Mouse (Mus musculus) forebrain, embryonic 14.5 days (tissue): ENCODE results near the gene Degs2. TPM values are rescaled to one million over a fixed set of nuclear protein-coding genes. Genes with fewer than 3 reads are reported as not detected.

ENCODE experiments used
- ATAC-seq: fragments of 200-750 bp; cut with Nextera tagmentation; 2 replicates; pipeline ENCODE4 v1.8.0; 2017; ENCODE audit warnings: mild to moderate bottlenecking, moderate library complexity
- DNase-seq: peaks from one replicate; pipeline ENCODE4 v3.0.0-alpha.2; 2015; ENCODE audit warnings: low spot score
- H3K27ac ChIP-seq: fragments of 300-500 bp; sonication (generic); 2 replicates; pipeline ENCODE4 v1.5.1; 2014; ENCODE audit warnings: low read depth, mild to moderate bottlenecking, control low read depth, low read length, moderate library complexity
- H3K27me3 ChIP-seq: fragments of 300-500 bp; sonication (generic); replicated peaks from 2 replicates; pipeline ENCODE4 v1.6.1; 2014; ENCODE audit warnings: low read length, control low read depth, mixed read lengths; ENCODE audit not compliant: control insufficient read depth, insufficient read depth
- H3K36me3 ChIP-seq: fragments of 300-500 bp; sonication (generic); 2 replicates; pipeline ENCODE4 v1.6.1; 2014; ENCODE audit warnings: low read length, control low read depth; ENCODE audit not compliant: control insufficient read depth, insufficient read depth
- H3K4me1 ChIP-seq: fragments of 300-500 bp; sonication (generic); 2 replicates; pipeline ENCODE4 v1.6.1; 2014; ENCODE audit warnings: antibody characterized with exemption, low read length, control low read depth; ENCODE audit not compliant: control insufficient read depth, insufficient read depth
- H3K4me2 ChIP-seq: fragments of 300-500 bp; sonication (generic); 2 replicates; pipeline ENCODE4 v1.6.1; 2014; ENCODE audit warnings: mild to moderate bottlenecking, control low read depth, low read length
- H3K4me3 ChIP-seq: fragments of 300-500 bp; sonication (generic); 2 replicates; pipeline ENCODE4 v1.5.1; 2014; ENCODE audit warnings: low read depth, low read length, control low read depth
- H3K9ac ChIP-seq: fragments of 300-500 bp; sonication (generic); 2 replicates; pipeline ENCODE4 v1.6.1; 2014; ENCODE audit warnings: mild to moderate bottlenecking, low read length, control low read depth, moderate library complexity
- H3K9me3 ChIP-seq: fragments of 300-500 bp; sonication (generic); replicated peaks from 2 replicates; pipeline ENCODE4 v1.6.1; 2016; ENCODE audit warnings: low read length, control low read depth, mixed read lengths; ENCODE audit not compliant: control insufficient read depth
- WGBS: fragments of 180-500 bp; shearing (Covaris S2); extraction: QIAGEN DNeasy Blood & Tissue Kit; methylation state at CpG from one replicate; pipeline ENCODE4 v1.1.7; 2014; 5-methylcytosine and 5-hydroxymethylcytosine counted together
- polyA plus RNA-seq: library from polyadenylated mRNA; unstranded; fragments of >200 nt; fragmentation: Nextera tagmentation; extraction: Ambion mirVana; gene quantifications from 2 replicates; pipeline ENCODE4 v1.2.1, GENCODE M21; 2014

The Degs2 gene
- polyA plus RNA-seq, 1 experiment from 2014 or later: 1.1 TPM

DNA sequence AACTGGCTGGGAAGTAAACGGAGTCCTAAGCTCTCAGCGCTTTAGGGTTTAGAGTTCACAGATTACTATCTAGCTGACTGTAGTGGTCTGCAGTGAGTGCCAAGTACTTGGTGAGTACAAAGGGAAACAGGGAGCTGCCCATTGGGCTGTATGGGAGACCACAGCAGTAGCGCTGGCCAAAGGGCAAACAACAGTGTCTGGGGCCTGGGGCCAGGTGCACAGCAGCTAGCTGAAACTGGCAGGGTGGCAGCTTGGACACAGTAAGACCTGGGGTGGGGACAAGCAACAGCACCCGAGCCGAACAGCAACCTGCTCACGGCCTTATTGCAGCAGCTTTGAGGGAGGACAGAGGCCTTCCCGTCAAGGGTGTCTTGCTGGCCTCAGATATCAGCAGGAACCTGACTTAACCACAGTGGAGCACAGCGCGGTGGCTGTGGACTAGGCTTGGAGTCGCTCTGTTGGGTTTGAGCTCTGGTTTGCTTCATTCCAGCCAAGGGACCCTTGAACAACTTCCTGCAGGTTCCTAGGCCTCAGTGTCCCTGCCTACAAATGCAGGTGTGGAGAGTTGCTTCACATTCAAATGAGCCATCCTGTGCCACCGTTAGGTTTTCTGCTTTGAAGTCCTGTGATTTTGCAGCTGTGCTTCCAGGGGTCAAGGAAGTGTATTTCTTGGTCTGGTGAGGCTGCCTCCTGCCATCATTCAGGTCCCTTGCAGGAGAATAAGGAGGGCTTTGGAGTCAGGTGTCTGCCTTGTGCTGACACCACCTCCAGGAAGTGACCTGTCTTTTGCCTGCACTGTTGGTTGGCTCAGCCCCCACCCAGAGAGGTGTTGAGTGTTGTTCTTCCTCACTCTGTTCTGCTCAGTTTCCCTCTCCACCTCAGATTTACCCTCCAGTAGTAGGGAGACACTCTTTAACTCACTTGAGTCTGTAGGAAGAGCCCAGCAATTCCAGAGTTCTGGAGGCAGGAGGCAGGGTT is 48.5 kb downstream of the Degs2 start:
- no peak overlapping the region for H3K9ac ChIP-seq
- no peak overlapping the region for H3K4me2 ChIP-seq
- H3K27me3 ChIP-seq: no peaks in the 10 kb centered on the region
- H3K36me3 ChIP-seq: peaks cover 75% of the 10 kb centered on the region
- H3K4me3 ChIP-seq: no peak overlapping the region
- ATAC-seq (no peak), DNase-seq (no peak)
- WGBS: 94% methylated on average over 11 of the region's 11 CpGs
- no peaks in the 10 kb centered on the region for H3K4me1 ChIP-seq
- no peaks in the 10 kb centered on the region for H3K9me3 ChIP-seq
- H3K27ac ChIP-seq: no peak overlapping the region

DNA sequence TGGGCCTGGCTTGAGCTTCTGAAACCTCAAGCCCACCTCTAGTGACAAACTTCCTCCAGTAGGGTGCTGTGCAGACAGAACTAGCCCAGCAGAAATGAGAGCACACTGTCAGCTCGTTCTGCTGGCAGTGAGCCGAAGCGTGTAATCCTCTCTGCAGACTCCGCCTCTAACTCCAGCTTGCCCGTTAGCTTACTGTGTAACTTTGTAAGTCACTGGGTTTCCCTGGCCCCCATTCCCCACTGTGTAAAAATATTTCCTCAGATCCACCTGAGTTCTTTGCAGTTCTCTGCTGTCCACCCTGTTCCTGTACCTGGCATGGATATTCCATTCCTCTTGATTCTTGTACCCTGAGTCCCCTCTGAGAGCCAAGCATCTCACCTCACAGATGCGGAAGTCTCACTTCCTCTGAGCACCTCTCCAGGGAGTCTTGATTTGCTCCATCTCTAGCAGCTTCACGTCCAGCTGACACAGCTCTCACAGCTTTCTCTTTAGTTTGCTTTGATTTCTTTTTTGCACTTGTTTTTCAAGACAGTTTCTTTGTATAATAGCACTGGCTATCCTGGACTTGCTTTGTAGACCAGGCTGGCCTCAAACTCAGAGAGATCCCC is 51.0 kb downstream of the Degs2 start:
- H3K9ac ChIP-seq: no peak overlapping the region
- H3K4me3 ChIP-seq: no peak overlapping the region
- ATAC-seq (no peak), DNase-seq (peak; percentile 46)
- no peak overlapping the region for H3K27ac ChIP-seq
- no peaks in the 10 kb centered on the region for H3K9me3 ChIP-seq
- no peaks in the 10 kb centered on the region for H3K27me3 ChIP-seq
- WGBS: 56% methylated on average over 7 of the region's 7 CpGs
- H3K36me3 ChIP-seq: peaks cover 72% of the 10 kb centered on the region
- H3K4me2 ChIP-seq: no peak overlapping the region
- no peaks in the 10 kb centered on the region for H3K4me1 ChIP-seq

DNA sequence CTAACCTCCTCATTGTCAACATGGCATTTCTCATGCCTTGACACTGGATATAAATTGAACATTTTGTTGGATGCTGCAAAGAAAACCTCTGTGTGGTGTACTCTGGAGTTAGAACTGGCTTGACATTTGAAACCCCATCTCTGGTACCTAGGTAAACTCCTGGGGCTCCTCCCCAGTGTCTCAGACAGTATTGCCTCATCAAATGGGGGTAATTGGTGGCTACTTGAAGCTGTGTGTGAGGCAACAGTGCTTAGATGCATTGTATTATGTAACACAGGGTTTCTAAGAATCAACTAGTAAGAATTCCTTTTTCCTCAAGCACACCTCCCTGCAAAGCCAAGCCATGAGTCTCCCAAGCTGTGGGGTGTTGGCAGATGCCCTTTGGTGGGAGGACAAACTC is 54.3 kb downstream of the Degs2 start:
- no peak for DNase-seq
- H3K9me3 ChIP-seq: no peaks in the 10 kb centered on the region
- no peak overlapping the region for H3K4me2 ChIP-seq
- no peak overlapping the region for H3K4me3 ChIP-seq
- no peaks in the 10 kb centered on the region for H3K27me3 ChIP-seq
- peaks cover 46% of the 10 kb centered on the region for H3K36me3 ChIP-seq
- no peaks in the 10 kb centered on the region for H3K4me1 ChIP-seq
- H3K27ac ChIP-seq: no peak overlapping the region
- ATAC-seq: no peak
- H3K9ac ChIP-seq: no peak overlapping the region

DNA sequence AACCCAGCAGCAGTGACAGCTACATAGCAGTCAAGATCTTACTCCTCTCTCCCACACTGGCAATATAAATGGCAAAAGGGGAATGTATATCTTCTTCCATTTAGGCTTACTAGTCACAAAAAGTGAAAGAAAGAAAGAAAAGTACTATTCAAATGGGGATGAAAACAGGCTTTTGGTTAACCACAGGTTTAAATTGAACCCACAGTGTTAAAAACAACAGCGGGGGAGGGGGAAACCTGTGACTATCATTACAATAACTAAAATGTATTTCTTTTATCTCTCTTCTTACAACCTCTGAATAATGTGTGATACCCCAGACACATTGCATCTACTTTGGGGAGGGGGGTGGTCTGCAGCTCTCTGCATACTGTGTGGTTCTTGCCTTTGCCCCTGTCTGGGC is 55.9 kb downstream of the Degs2 start:
- no peak overlapping the region for H3K4me2 ChIP-seq
- H3K36me3 ChIP-seq: peaks cover 30% of the 10 kb centered on the region
- no peak overlapping the region for H3K9ac ChIP-seq
- no peaks in the 10 kb centered on the region for H3K27me3 ChIP-seq
- H3K4me1 ChIP-seq: no peaks in the 10 kb centered on the region
- 97% methylated on average over 1 of the region's 1 CpGs for WGBS
- H3K27ac ChIP-seq: no peak overlapping the region
- DNase-seq (no peak), ATAC-seq (no peak)
- no peak overlapping the region for H3K4me3 ChIP-seq
- no peaks in the 10 kb centered on the region for H3K9me3 ChIP-seq

DNA sequence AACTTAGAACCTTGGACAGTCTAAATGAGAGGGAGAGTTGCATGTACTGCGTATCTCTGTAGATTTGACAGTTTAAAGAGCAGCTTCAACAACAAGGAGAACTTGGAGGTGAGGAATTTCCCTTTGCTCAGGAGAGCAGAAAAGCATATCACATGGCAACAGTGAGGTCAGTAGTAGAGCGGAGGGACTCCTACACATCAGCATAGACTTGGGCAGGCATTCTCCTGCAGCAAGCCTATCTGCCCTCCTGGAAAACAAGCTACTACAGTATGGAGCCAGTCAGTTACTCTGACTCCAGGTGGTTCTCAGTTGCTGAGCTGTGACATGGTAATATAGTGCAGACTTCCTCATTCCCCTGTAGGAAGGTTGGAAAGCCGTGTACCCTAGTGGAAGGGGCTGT is 60.1 kb downstream of the Degs2 start:
- H3K4me3 ChIP-seq: no peak overlapping the region
- no peaks in the 10 kb centered on the region for H3K9me3 ChIP-seq
- H3K4me2 ChIP-seq: no peak overlapping the region
- ATAC-seq: no peak
- no peak for DNase-seq
- no peaks in the 10 kb centered on the region for H3K4me1 ChIP-seq
- H3K27me3 ChIP-seq: no peaks in the 10 kb centered on the region
- WGBS: 93% methylated on average over 3 of the region's 3 CpGs
- H3K27ac ChIP-seq: no peak overlapping the region
- H3K36me3 ChIP-seq: 0 out of 2 replicates have a peak, but pooled peaks cover 4% of the 10 kb centered on the region
- H3K9ac ChIP-seq: no peak overlapping the region

DNA sequence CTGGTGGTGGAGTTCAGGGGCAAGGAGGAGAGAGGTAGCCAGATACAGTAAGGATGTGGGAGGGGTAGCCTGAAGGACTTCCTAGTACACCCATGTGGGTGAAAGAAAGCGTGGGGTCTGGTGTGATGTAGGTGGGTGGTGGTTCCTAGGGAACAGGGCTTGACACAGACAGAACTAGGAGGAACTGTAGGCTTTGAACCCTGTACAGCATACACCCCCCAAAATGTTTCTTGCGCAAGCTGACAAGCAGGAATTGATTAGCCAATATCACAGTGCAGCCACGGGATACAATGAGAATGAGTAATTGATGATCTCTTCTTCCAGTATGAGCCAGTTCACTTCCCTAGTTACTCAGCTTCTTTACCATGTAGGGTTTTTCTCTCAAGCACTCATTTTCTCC is 63.0 kb downstream of the Degs2 start:
- H3K4me3 ChIP-seq: no peak overlapping the region
- 95% methylated on average over 3 of the region's 3 CpGs for WGBS
- H3K9me3 ChIP-seq: no peaks in the 10 kb centered on the region

DNA sequence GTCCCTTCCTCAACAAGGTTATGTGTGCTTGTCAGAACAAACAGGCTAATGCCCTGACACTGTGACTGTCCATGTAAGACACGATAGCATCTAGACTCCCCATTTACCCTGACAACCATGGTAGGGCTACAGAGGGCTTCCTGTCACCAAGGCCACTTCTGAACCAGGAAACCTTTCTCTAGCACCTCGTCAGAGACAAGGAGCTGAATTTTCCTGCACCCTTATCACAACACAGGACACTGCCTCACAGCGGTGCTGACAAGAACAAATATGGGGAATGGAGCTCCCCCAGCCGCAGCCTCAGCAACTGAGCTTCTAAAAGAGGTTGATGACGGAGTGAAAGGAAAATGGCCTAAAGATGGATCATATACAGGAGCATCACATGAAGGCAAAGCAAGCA is 64.7 kb downstream of the Degs2 start:
- 88% methylated on average over 5 of the region's 5 CpGs for WGBS
- DNase-seq: no peak
- H3K4me3 ChIP-seq: no peak overlapping the region
- peaks cover 6% of the 10 kb centered on the region; the same call in 1 of the 2 replicates for H3K36me3 ChIP-seq
- H3K27ac ChIP-seq: no peak overlapping the region
- H3K4me2 ChIP-seq: no peak overlapping the region
- no peaks in the 10 kb centered on the region for H3K4me1 ChIP-seq
- no peaks in the 10 kb centered on the region for H3K27me3 ChIP-seq
- H3K9ac ChIP-seq: no peak overlapping the region
- ATAC-seq: no peak
- H3K9me3 ChIP-seq: no peaks in the 10 kb centered on the region

More for the DNA sequence above, 63.0 kb downstream of the Degs2 start:
- Histone ChIP-seq H3K4me2 (no peak overlapping the region), H3K27me3 (no peaks in the 10 kb centered on the region), H3K27ac (no peak overlapping the region), H3K9ac (no peak overlapping the region), H3K36me3 (0 out of 2 replicates have a peak, but pooled peaks cover 4% of the 10 kb centered on the region), H3K4me1 (no peaks in the 10 kb centered on the region)
- DNase-seq (no peak), ATAC-seq (no peak)

DNA sequence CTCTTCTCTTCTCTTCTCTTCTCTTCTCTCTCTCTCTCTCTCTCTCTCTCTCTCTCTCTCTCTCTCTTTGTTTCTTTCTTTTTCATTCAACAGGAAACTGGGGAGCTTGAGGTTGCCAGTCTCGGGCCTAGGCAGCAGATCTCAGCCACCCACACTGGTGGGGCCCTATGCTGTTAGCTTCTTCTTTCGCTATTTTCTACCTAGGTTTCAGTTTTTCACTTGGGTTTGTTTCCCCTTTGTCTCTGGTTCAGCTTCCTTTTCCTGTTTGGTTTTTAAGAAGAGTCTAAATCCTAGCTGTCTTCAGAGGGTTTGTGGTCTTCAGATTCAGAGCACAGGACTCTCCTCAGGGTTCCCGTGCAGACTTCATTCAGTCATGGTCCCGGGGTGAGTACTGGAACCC is 66.6 kb downstream of the Degs2 start:
- Histone ChIP-seq H3K9ac (no peak overlapping the region), H3K36me3 (peaks cover 6% of the 10 kb centered on the region; the same call in 1 of the 2 replicates), H3K27me3 (no peaks in the 10 kb centered on the region), H3K4me2 (no peak overlapping the region), H3K4me3 (no peak overlapping the region), H3K9me3 (no peaks in the 10 kb centered on the region), H3K27ac (no peak overlapping the region), H3K4me1 (no peaks in the 10 kb centered on the region)
- WGBS: 88% methylated on average over 4 of the region's 4 CpGs
- no peak for ATAC-seq
- no peak for DNase-seq

DNA sequence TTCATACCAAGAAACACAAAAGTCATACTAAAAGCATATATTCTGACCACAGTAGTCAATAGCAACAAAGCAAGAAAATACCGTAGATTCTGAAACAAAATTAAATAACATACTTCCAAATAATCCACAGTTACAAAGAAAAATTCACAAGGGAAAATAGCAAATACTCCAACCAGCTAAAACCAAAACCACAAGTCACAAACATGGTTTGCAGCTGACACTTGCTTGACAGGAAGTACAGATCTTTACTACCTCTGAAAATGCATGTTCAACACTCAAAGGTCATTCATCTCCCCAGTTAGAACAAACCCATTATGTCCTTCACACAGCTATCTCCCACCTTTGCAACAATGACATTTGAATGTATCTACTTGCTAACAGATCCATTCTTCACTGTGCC is 68.1 kb downstream of the Degs2 start:
- H3K9ac ChIP-seq: no peak overlapping the region
- H3K4me2 ChIP-seq: no peak overlapping the region
- WGBS: 98% methylated on average over 1 of the region's 1 CpGs
- no peak overlapping the region for H3K27ac ChIP-seq
- DNase-seq: no peak
- H3K9me3 ChIP-seq: no peaks in the 10 kb centered on the region
- H3K36me3 ChIP-seq: peaks cover 6% of the 10 kb centered on the region; the same call in 1 of the 2 replicates
- H3K4me1 ChIP-seq: no peaks in the 10 kb centered on the region
- ATAC-seq: no peak
- no peaks in the 10 kb centered on the region for H3K27me3 ChIP-seq
- H3K4me3 ChIP-seq: no peak overlapping the region
